Mouse (Mus musculus) 3T3-L1 (cell line): ENCODE results near the gene Olfr1084.
"Not testable (repeated sequence)": the region's sequence is repeated elsewhere in the genome, so short reads cannot be mapped to it uniquely, and the experiment has no call there.

Experiments used
- DNase-seq: peaks from one replicate; pipeline ENCODE4 v3.0.0-alpha.2; 2015; ENCODE audit warnings: low read depth, low spot score

Olfr1084 gene

DNA sequence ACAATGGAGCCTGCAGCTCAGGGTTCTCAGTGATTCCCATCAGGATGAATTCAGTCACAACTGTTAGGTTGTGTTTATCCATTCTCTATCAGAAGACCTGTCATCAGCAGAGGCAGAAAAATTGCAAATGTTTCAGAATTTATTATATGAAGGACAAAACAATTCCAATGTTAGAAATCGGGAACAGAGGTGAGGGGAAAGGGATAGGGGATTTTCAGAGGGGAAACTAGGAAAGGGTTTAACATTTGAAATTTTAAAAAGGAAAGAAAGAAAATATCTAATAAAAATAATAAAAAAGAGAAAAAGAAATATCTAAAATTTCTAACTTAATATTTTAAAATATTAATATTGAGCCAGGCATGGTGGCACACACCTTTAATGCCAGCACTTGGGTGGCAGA is at the start of gene Olfr1084:
Gene Olfr1084 (minus strand): TSS at position 101 of the 400 bp plus-strand sequence.
- not testable (repeated sequence) for DNase-seq

DNA sequence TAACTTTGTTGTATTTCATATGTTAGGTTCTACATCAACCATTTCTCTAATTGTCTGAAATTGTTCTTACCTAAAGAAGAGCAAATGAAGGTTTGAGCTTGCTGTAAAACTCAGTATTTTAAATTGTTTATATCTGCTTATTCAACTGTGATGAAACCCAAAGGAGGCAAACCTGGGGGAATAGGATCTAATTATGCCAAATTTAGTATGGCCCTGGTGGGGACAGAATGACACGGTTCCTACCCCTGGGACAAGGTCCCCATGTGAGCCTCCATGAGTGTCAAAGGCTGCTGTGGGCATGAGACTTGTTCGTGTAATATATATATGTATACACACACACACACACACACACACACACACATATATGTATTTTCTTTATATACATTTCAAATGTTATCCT is 40.5 kb upstream of the Olfr1084 start, which contains the start of gene Olfr1086:
Gene Olfr1086 (minus strand): TSS at position 101 of the 400 bp plus-strand sequence.
- no peak for DNase-seq

DNA sequence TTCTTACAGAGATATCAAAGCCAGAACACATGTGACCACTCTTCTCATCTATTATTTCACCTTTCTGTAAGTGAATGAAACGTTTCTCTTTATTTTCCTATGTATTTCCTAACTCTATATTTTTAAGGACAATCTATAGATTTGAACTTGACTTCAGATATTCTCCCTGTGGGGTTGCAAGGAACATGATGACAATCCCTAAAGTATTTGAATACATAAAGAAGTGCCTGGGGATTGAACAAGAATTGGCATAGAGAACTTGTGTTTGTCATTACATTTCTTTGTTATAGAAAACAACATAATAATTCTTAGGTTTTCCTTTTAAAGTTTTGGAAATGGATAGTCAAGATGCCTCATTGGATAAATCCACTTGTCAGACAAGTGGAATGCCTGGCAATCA is 22.4 kb upstream of the Olfr1084 start, which contains the start of gene Olfr1085:
Gene Olfr1085 (minus strand): TSS at position 101 of the 400 bp plus-strand sequence.
- no peak for DNase-seq

DNA sequence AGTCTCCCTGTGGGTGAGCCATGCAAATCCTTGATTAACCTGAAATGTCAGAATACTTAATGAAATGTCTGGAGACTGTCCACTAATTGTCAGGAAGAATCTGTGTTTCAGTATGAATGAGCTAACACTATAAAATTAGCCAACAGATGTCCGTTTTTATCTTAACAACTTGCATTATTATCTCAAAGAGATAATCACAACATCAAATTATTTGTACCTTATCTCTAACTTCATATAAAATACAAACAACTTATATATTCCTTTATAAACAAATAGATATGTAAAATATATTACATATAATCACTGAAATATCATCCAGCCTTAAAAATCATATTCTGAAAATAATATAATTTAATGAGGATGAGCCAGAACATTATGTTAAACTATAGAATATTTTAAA is 40.7 kb downstream of the Olfr1084 start, which contains the start of gene Olfr1082:
Gene Olfr1082 (minus strand): TSS at position 101 of the 400 bp plus-strand sequence.
- not testable (repeated sequence) for DNase-seq
